Mouse (Mus musculus) stomach, postnatal 0 days (tissue): ENCODE results near the gene Pcsk5.

Experiments used
- CTCF ChIP-seq: IDR thresholded peaks from 2 replicates; pipeline ENCODE4 v1.5.1; 2016; ENCODE audit warnings: antibody characterized with exemption, low read depth, mild to moderate bottlenecking, moderate library complexity
- EP300 ChIP-seq: optimal IDR thresholded peaks from 2 replicates; pipeline ENCODE3; 2016; ENCODE audit warnings: antibody characterized with exemption

DNA sequence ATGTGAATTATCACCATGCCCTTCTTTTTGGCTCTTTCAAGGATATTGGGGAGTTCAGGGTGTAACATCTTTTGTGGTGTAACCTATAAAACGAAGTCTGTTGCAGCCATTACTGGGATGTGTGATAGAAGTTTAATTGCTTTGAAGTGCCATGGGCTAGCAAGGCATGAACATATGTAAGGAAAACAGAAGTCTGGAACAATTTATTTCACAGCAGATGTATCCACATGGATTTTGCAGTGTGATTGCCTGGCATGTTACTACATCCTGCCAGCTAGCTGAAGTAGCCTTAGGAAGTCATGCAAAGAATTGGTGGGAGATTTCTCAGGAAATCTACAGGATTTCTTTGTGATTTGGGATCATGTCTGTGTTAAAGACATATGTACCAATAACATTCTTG lies 230.9 kb downstream of the Pcsk5 start:
- TF ChIP-seq EP300 (no peak), CTCF (no peak)
